Mouse (Mus musculus) bone marrow macrophage, adult 2 months (primary cell): ENCODE data around the gene Taf8.

Source experiments
- CTCF ChIP-seq: IDR thresholded peaks from 2 replicates; pipeline ENCODE4 v1.5.1; 2012; ENCODE audit warnings: low read depth, mild to moderate bottlenecking, low read length, moderate library complexity
- POLR2A ChIP-seq: IDR thresholded peaks from 2 replicates; pipeline ENCODE4 v1.6.1; 2012; ENCODE audit warnings: mild to moderate bottlenecking, low read depth, low read length, borderline replicate concordance

- TF ChIP-seq CTCF, result no peak
- no peak for TF ChIP-seq POLR2A
These were observed 30.3 kb upstream of the Taf8 start for GRCm38 (mm10) chr17:47532364-47532763.
